ENCODE assay signal across 9 mouse cellular contexts in the genomic region with DNA sequence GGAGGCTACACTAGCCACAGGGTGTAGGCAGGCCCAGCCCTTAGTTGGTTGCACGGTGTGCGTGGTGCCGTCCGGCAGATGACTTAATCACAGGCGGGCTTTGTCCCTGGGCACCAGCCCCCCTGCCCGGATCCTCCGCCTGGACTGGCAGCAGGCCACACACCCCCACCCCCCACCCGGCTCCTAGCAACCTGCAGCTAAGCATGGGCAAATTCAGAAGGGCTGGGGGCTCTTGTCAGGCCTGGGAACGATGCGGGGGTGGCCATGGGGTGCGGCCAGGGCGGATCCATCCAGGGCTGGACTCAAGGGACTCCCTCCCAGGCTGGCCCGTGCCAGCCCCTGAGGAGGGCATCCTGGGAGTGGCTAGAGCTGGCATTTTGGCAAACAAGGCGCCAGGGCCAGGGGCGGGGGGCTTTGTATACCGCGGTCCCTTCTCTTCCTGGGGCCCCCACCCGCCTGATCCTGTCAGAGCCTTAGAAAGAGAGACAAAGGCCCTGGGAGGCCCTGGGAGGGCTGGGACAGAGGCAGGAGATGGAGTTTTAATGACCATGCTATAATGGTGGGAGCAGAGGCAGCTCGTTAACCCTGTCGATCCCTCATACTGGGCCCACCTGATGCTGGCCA. TPM values are rescaled to one million over a fixed set of nuclear protein-coding genes. Genes with fewer than 3 reads are reported as not detected.
A peak's percentile ranks its signal among the peaks of the same experiment; 100 is the strongest.
DNase-seq lines count a peak whose midpoint lies in the region; ATAC-seq lines count a peak whose summit lies in the region.
"Had no signal": no experiment of that assay in that cellular context is flagged by ENCODE, and none has a peak within 500 bp of the region (broad histone marks: within the 10 kb centered on the region; RNA-seq: fewer than 3 reads in every experiment).

No protein-coding gene starts in this region.

- 31% methylated on average over 20 of the region's 20 CpGs for WGBS in neural tube, embryonic 11.5 days
- WGBS in heart, embryonic 10.5 days = 64% methylated on average over 20 of the region's 20 CpGs
- 43% methylated on average over 20 of the region's 20 CpGs for WGBS in limb, embryonic 15.5 days
- whole genome bisulfite sequencing in stomach, embryonic 16.5 days = 59% methylated on average over 20 of the region's 20 CpGs

- H3K27ac ChIP-seq in neural tube, embryonic 11.5 days (ENCODE audit: low read depth, low read length) = peak overlapping the region; percentile 76
- peak overlapping the region; percentile 75 for H3K27ac ChIP-seq in heart, embryonic 10.5 days
- peak overlapping the region; percentile 65 for H3K27ac ChIP-seq in limb, embryonic 15.5 days
- no peak overlapping the region for H3K27ac ChIP-seq in stomach, embryonic 16.5 days (ENCODE audit: low read length)
- H3K27ac ChIP-seq: macrophage had no signal

- H3K9ac ChIP-seq in neural tube, embryonic 11.5 days (ENCODE audit: low read length) = peak overlapping the region; percentile 61
- no peak overlapping the region for H3K9ac ChIP-seq in limb, embryonic 15.5 days
- 0 out of 2 replicates have a peak overlapping the region, but pooled peaks have one; percentile 5 for H3K9ac ChIP-seq in stomach, embryonic 16.5 days (ENCODE audit: low read length)

- peak overlapping the region; percentile 29 for H3K4me2 ChIP-seq in neural tube, embryonic 11.5 days (ENCODE audit: low read depth)
- 0 out of 2 replicates have a peak overlapping the region, but pooled peaks have one; percentile 3 for H3K4me2 ChIP-seq in limb, embryonic 15.5 days
- no peak overlapping the region for H3K4me2 ChIP-seq in stomach, embryonic 16.5 days (ENCODE audit: low read depth, low read length)

- peaks cover 46% of the 10 kb centered on the region for H3K4me1 ChIP-seq in neural tube, embryonic 11.5 days (ENCODE audit: control insufficient read depth, insufficient read depth, low read length)
- H3K4me1 ChIP-seq in heart, embryonic 10.5 days = peaks cover 54% of the 10 kb centered on the region
- H3K4me1 ChIP-seq in limb, embryonic 15.5 days = peaks cover 55% of the 10 kb centered on the region
- peaks cover 36% of the 10 kb centered on the region for H3K4me1 ChIP-seq in stomach, embryonic 16.5 days (ENCODE audit: control insufficient read depth, insufficient read depth, low read length)

- no peaks in the 10 kb centered on the region for H3K36me3 ChIP-seq in neural tube, embryonic 11.5 days (ENCODE audit: control insufficient read depth, insufficient read depth, low read length)
- H3K36me3 ChIP-seq in heart, embryonic 10.5 days = no peaks in the 10 kb centered on the region
- H3K36me3 ChIP-seq in limb, embryonic 15.5 days = no peaks in the 10 kb centered on the region
- H3K36me3 ChIP-seq in stomach, embryonic 16.5 days (ENCODE audit: control insufficient read depth, insufficient read depth, low read length) = no peaks in the 10 kb centered on the region

- ATAC-seq in neural tube, embryonic 11.5 days (ENCODE audit: insufficient read depth, low FRiP score, low TSS enrichment) = peak; percentile 79
- ATAC-seq in limb, embryonic 15.5 days (ENCODE audit: insufficient number of reproducible peaks, low FRiP score, low TSS enrichment, low read depth) = no peak
- no peak; the same call in 1 of the 2 replicates for ATAC-seq in stomach, embryonic 16.5 days (ENCODE audit: insufficient read depth, low FRiP score)

- peak overlapping the region; percentile 6; the same call in 1 of the 2 replicates for H3K4me3 ChIP-seq in neural tube, embryonic 11.5 days (ENCODE audit: low read depth, low read length)
- no peak overlapping the region for H3K4me3 ChIP-seq in heart, embryonic 10.5 days
- no peak overlapping the region for H3K4me3 ChIP-seq in limb, embryonic 15.5 days
- no peak overlapping the region for H3K4me3 ChIP-seq in stomach, embryonic 16.5 days (replicated peaks; ENCODE audit: low read length)

- H3K9me3 ChIP-seq in neural tube, embryonic 11.5 days (ENCODE audit: control insufficient read depth, low read length) = no peaks in the 10 kb centered on the region
- H3K9me3 ChIP-seq in heart, embryonic 10.5 days = no peaks in the 10 kb centered on the region
- no peaks in the 10 kb centered on the region for H3K9me3 ChIP-seq in limb, embryonic 15.5 days
- H3K9me3 ChIP-seq in stomach, embryonic 16.5 days (replicated peaks; ENCODE audit: control insufficient read depth, low read length) = no peaks in the 10 kb centered on the region

- DNase-seq in neural tube, embryonic 11.5 days (ENCODE audit: low spot score) = peak; percentile 81
- no peak for DNase-seq in neural tube, embryonic 10.5 days (ENCODE audit: extremely low spot score, low spot score)
- DNase-seq in heart, embryonic 10.5 days (ENCODE audit: low spot score) = no peak
- DNase-seq in spleen, postnatal 36 days (ENCODE audit: low spot score in 2 of 2) = no peak
- no peak for DNase-seq in thymus, postnatal 10 days (ENCODE audit: low spot score in 2 of 2)
- no peak for DNase-seq in layer of hippocampus, adult 18-20 months (ENCODE audit: low spot score in 2 of 2)

- peaks cover 2% of the 10 kb centered on the region; the same call in 1 of the 2 replicates for H3K27me3 ChIP-seq in neural tube, embryonic 11.5 days (ENCODE audit: control insufficient read depth, insufficient read depth, low read length)
- H3K27me3 ChIP-seq in heart, embryonic 10.5 days (ENCODE audit: insufficient read depth, poor library complexity, severe bottlenecking) = peaks cover 50% of the 10 kb centered on the region
- H3K27me3 ChIP-seq in limb, embryonic 15.5 days = no peaks in the 10 kb centered on the region
- H3K27me3 ChIP-seq in stomach, embryonic 16.5 days (ENCODE audit: control insufficient read depth, insufficient read depth, low read length) = no peaks in the 10 kb centered on the region

RNA-seq across cellular contexts. Expression of a gene that starts 31.1 kb away (rescaled TPM):
- polyA plus RNA-seq in neural tube, embryonic 11.5 days (2014; fragmentation: Nextera tagmentation; extraction: Ambion mirVana) = 38.6 and 39.7 TPM in 2 replicates
- polyA plus RNA-seq in heart, embryonic 10.5 days (2016; fragmentation: Nextera tagmentation; extraction: Ambion mirVana) = 37.7 and 42.5 TPM in 2 replicates
- 45.8 and 49.7 TPM in 2 replicates for polyA plus RNA-seq in limb, embryonic 15.5 days (2015; fragmentation: Nextera tagmentation; extraction: Ambion mirVana)
- polyA plus RNA-seq in stomach, embryonic 16.5 days (2015; fragmentation: Nextera tagmentation; extraction: Ambion mirVana) = 34.0 and 40.6 TPM in 2 replicates
- 10 to 100 TPM; 22.6 to 23.4 TPM for total RNA-seq in layer of hippocampus, adult 18-20 months (2021)

RNA-seq across cellular contexts. Expression of a gene that starts 31.4 kb away (rescaled TPM):
- polyA plus RNA-seq in neural tube, embryonic 11.5 days (2014; fragmentation: Nextera tagmentation; extraction: Ambion mirVana) = 238 and 260 TPM in 2 replicates
- 185 and 235 TPM in 2 replicates for polyA plus RNA-seq in heart, embryonic 10.5 days (2016; fragmentation: Nextera tagmentation; extraction: Ambion mirVana)
- 150 and 151 TPM in 2 replicates for polyA plus RNA-seq in limb, embryonic 15.5 days (2015; fragmentation: Nextera tagmentation; extraction: Ambion mirVana)
- polyA plus RNA-seq in stomach, embryonic 16.5 days (2015; fragmentation: Nextera tagmentation; extraction: Ambion mirVana) = 137 and 145 TPM in 2 replicates
- 1 to 10 TPM; 3.2 to 3.3 TPM for total RNA-seq in layer of hippocampus, adult 18-20 months (2021)

RNA-seq across cellular contexts. Expression of a gene that starts 32.1 kb away (rescaled TPM):
- 61.3 and 72.0 TPM in 2 replicates for polyA plus RNA-seq in neural tube, embryonic 11.5 days (2014; fragmentation: Nextera tagmentation; extraction: Ambion mirVana)
- 5.8 and 8.6 TPM in 2 replicates for polyA plus RNA-seq in heart, embryonic 10.5 days (2016; fragmentation: Nextera tagmentation; extraction: Ambion mirVana)
- polyA plus RNA-seq in limb, embryonic 15.5 days (2015; fragmentation: Nextera tagmentation; extraction: Ambion mirVana) = 33.5 and 37.1 TPM in 2 replicates
- polyA plus RNA-seq in stomach, embryonic 16.5 days (2015; fragmentation: Nextera tagmentation; extraction: Ambion mirVana) = 31.0 and 40.1 TPM in 2 replicates
- 100 to 1,000 TPM; 120 to 122 TPM for total RNA-seq in layer of hippocampus, adult 18-20 months (2021)
- polyA plus RNA-seq: macrophage had no signal

RNA-seq across cellular contexts. Expression of a gene that starts 37.0 kb away (rescaled TPM):
- polyA plus RNA-seq in neural tube, embryonic 11.5 days (2014; fragmentation: Nextera tagmentation; extraction: Ambion mirVana) = 242 and 267 TPM in 2 replicates
- polyA plus RNA-seq in heart, embryonic 10.5 days (2016; fragmentation: Nextera tagmentation; extraction: Ambion mirVana) = 173 and 225 TPM in 2 replicates
- 204 and 206 TPM in 2 replicates for polyA plus RNA-seq in limb, embryonic 15.5 days (2015; fragmentation: Nextera tagmentation; extraction: Ambion mirVana)
- 174 and 190 TPM in 2 replicates for polyA plus RNA-seq in stomach, embryonic 16.5 days (2015; fragmentation: Nextera tagmentation; extraction: Ambion mirVana)
- total RNA-seq in layer of hippocampus, adult 18-20 months (2021) = 10 to 100 TPM; 19.5 to 21.0 TPM

RNA-seq across cellular contexts. Expression of a gene that starts 59.6 kb away (rescaled TPM):
- polyA plus RNA-seq in neural tube, embryonic 11.5 days (2014; fragmentation: Nextera tagmentation; extraction: Ambion mirVana) = 0.58 and 0.77 TPM in 2 replicates
- polyA plus RNA-seq in heart, embryonic 10.5 days (2016; fragmentation: Nextera tagmentation; extraction: Ambion mirVana) = 0.79 and 1.2 TPM in 2 replicates
- polyA plus RNA-seq in limb, embryonic 15.5 days (2015; fragmentation: Nextera tagmentation; extraction: Ambion mirVana) = 0.29 and 0.35 TPM in 2 replicates
- polyA plus RNA-seq in stomach, embryonic 16.5 days (2015; fragmentation: Nextera tagmentation; extraction: Ambion mirVana) = 0.27 and 0.51 TPM in 2 replicates
- under 1 TPM; 0.56 to 0.77 TPM for total RNA-seq in layer of hippocampus, adult 18-20 months (2021)
